Mouse (Mus musculus): ENCODE results near the gene Ube2u. TPM values are rescaled to one million over a fixed set of nuclear protein-coding genes. Genes with fewer than 3 reads are reported as not detected.

Gene Ube2u
- 0.18 and 0.21 TPM in 2 replicates for polyA plus RNA-seq (2021; fragmentation: Nextera tagmentation)
- long read RNA-seq, experiment 1: 0 reads
- long read RNA-seq, experiment 2: 0 reads

GRCm38 (mm10) chr4:100478592-100479321 lies at the start of gene Ube2u:
Gene Ube2u (plus strand): TSS chr4:100478849.

